Mouse (Mus musculus) brain, adult 2 months (tissue): ENCODE measurements around the gene Btrc.

Experiments used
- DNase-seq: peaks from one replicate; pipeline ENCODE4 v3.0.0; 2011; ENCODE audit warnings: low read depth, low spot score

Gene Btrc

DNA sequence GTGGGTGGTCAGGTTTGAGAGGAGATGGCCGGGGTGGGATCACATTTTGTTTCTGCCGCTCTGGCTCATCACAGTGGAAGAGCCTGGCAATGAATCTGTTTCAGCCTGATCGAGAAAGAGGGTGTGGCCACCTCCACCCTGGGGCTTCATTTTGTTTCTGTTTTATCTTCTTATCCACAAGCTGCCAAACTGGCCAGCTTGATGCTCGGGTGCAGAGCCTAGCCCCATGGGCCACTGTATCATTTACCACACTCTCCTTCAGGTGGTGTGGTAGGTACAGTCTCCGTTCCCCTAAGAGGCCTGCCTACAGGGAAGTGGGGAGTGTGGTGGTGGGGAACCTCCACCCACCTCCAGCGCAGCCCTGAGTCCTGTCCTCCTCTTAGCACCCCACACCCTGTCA is 209.5 kb downstream of the Btrc start:
- no peak for DNase-seq

DNA sequence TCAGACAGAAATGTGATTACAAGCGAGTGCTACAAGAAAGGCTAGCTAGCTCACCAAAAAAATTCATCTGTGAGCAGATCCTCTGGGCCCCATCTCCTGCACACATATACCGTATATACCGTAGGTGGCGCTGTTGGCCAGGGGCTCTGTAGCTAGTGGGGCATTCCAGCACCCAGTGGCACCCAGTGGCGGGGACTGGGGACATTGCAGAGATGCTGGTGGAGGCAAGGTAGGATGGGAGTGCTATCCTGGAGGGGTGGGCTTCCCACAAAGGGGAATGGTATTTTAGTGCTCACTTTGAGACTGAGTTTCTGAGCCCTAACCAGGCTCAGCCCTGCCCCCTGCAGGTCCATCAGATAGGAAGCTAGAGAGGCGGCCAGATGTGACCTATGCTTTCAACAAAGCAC is 210.3 kb downstream of the Btrc start:
- DNase-seq, result peak; percentile 81

DNA sequence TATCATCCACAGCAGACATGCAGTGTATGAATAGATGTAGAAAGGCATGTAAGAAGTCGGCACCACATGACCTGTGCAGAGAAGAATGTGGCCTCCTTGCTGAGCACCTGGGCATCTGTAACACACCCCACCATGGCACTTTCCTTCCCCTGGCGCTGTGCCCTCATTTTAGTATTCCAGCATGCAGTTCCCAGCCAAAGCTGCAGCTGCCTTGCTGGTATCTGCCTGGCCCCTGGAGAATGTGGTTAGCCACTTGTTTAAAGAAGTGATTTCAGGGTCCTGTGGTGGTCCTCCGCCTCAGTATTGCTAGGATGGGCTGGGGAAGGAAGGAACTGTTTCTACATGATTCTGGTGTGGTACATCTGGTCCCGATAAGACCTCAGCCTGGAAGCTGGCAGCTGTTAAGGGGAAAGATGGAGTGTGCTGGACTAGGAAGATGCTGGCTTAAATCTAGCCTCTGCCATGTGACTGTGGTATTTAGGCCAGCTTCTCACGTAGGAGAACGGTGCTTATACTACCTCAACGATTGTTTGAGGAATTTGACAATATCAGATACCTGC is 210.9 kb downstream of the Btrc start:
- DNase-seq, result no peak

DNA sequence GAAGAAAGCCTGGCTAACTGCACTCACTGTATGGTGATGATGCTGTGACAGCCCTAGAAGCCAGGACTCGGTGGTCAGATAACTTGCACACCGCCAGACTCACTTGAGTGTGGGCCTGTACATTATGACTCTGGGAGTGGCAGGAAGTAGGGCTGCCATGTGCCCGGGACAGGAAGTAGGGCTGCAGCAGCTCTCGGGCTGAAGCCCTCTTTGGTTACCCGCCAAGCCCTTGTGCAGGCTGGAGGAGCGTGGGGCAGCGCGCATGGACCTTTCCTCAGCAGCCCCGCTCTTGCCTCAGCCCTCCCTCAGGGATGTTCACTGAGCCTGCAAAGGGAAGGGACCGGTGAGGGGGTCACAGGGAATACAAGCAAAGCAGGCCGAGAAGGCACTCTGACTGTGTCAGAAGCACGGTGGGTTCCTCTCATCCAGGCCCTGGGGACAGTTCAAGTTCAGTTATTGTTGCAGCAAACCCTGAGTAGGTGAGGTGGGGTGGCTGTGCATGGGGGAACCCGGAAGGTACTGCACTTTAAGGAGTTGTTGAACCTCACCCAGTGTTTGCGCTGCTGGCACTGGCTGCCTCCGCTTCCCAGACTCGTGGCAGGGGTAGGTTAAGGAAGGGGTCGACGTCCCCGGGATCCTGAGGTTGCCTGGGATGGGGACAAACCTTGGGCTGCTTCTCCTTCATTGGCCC is 211.6 kb downstream of the Btrc start:
- no peak for DNase-seq

DNA sequence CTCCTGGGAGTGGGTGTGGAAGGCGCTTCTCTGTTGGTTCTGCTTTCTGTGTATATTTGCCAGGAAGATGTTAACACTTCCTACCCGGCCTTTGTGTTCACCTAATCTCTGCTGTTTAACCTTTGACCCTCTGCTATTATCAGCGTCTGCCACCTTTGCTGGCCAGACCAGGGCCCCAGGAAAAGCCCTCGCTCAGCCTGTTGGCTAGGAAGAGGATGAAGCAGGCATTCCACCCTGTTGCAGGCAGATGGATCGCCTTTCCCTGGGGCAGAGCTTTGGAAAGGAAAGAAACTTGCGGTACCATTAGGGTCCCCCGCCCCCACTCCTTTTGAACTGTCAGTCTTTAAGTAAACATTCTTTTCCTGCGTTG is 212.1 kb downstream of the Btrc start:
- no peak for DNase-seq

DNA sequence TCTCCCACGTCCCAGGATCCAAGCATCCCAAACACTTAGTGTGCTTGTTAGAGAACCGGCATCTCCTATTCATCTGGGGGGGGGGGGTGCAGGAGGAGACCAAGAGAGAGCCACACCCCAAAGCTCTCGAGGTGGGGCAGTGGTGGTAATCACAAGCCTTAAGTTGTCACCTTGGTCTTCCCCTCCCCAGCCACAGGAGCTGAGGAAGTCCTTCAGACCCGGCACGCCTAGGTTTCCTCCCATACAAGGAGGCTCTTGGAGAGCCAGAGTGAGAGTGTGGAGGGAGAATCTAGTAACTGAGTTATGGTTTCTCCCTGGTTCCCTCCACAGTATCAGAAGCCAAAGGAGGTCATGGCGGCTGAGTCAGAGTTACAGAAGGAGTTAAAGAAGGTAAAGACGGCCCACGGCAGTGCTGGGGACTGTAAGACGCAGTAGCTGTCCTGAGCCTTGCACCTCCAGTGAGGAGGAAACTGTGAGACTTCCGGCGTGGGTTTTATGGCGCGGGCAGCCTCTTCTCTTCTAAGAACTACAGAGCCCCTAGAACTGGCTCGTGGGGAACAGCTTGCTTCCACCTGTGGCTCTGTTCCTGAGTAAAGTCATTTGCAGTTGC is 213.7 kb downstream of the Btrc start:
- DNase-seq, result no peak

DNA sequence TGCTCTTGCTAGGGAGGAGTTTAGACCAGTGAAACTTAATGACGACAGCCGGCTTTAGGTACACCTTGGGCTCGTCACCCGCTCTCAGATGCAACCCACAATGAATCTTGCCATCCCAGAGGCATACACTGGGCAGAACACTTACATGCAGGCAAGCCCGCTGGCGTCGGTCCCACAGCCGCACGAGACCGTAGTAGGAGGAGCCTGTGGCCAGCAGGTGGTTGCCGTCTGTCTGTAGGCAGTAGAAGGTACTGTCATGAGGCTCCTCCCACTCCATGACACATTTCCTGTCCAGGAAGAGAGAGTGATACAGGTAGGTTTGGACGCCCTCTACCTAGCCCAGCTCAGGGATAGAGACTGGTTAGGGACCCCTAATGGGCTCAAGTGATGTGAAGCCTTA is 215.4 kb downstream of the Btrc start:
- no peak for DNase-seq

DNA sequence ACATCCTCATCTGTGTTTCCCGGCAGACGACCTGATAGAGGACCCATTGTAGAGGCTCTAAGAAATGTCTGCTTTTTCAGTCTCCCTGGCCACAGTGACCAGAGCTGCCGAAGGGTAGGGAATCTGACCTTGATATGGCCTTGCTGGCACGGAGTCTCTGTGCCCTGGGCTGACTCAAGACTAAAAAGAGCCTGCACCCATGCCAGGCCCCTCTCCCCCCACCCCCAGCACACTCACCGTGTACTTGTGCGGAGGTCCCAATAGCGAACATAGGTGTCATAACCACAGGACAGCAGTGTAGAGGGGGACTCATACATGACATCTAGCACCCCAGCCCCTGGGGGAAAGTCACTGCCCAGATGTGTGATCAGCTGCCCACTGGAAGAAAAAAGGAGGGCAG is 215.9 kb downstream of the Btrc start:
- no peak for DNase-seq
